Mouse (Mus musculus) embryonic stem cell, embryonic (primary cell): Measurements from ENCODE around the gene Nfat5.

ENCODE experiments used
- CTCF ChIA-PET, 4 experiments: fragments of 300-600 bp in 2 of 4; fragments of 350-600 bp in 2 of 4; sonication (Branson Sonifier 250); formaldehyde crosslinking; loops; one replicate each; lab custom pipeline; 2022; ENCODE audit warnings: inconsistent platforms in 2 of 4; lab: Charles Lee
- POLR2A ChIA-PET, 4 experiments: fragments of 300-600 bp in 2 of 4; fragments of 350-600 bp in 2 of 4; sonication (Branson Sonifier 250); formaldehyde crosslinking; loops; one replicate each; lab custom pipeline; 2022; ENCODE audit warnings: antibody characterized with exemption in 4 of 4, inconsistent platforms in 1 of 4; lab: Charles Lee

Gene Nfat5

DNA sequence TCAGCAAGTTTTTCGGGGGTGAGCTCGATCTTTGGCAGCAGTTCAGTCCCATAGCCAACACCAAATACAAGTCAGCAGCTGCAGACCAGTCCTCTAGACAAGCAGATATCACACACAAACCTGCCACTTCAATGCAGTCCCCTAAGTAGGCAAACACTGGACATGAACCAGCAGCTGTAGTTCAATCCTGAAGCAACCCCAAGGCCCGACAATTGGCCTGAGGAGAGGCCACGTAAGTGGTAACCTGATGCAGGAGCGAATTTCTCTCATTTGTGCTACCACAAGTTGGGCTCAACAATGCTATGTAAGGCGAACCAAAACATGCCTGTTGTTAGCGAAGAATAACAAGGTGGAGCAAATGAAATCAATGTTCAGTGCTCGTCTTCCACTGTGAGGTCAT, 87.5 kb downstream of the Nfat5 start:
- CTCF ChIA-PET, result interaction anchor here in 2 of 4 experiments (0.6 to 1.3 kb wide), 3 partner anchors 33 to 65 kb away, joined by 4 read pairs; partner anchors contain the start of gene Nob1 (in 1 of the 2)
- POLR2A ChIA-PET, result interaction anchor here in 2 of 4 experiments (0.9 to 1.4 kb wide), 2 partner anchors 22 to 24 kb away, joined by 3 read pairs; partner anchors contain the start of gene Nqo1 (in 1 of the 2)

DNA sequence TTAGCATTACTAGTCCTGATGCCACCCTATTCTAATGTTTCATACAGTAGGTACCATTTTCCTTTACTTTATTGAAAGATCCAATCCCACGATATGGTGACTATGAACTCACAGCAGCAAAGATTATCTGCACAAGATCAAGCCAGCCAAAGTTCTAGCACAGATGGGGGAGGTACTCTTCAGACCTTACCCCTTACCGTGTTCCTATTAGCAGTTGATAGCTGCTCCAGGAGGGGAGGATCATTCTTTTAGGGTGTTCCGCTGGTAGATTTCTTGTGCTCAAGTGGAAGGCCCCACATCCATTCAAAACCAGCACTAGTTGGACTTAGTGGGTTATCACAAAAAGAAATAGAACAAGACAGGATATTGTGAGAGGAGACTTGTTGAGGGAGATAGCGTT, 88.4 kb downstream of the Nfat5 start:
- ChIA-PET CTCF (no interaction called here), POLR2A (interaction anchor here in 1 of 4 experiments (0.5 kb wide), 1 partner anchor 228 kb away, joined by 3 read pairs; no protein-coding TSS in a partner anchor)

DNA sequence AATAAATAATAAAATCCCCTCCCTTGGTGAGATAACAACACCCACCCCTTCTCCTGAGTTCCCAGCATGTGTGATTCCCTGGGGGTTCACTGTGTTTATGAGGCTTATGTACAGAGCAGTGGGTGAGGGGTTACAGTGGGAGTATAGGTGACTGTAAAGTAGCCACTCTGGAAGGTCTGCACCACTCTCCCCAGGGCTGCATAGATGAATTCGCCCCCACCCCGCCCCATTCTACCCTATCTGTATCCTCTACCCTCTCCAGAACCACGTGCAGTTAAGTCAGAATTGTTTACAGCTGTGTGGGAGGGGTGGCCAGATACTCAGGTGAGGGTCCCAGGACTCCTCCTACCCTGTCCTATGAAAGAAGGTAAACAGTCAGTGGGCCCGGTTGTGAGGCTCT, 89.6 kb downstream of the Nfat5 start:
- POLR2A ChIA-PET, result interaction anchor here in 1 of 4 experiments (0.7 kb wide), 2 partner anchors 186 to 253 kb away, joined by 3 read pairs; no protein-coding TSS in a partner anchor
- CTCF ChIA-PET, result no interaction called here

DNA sequence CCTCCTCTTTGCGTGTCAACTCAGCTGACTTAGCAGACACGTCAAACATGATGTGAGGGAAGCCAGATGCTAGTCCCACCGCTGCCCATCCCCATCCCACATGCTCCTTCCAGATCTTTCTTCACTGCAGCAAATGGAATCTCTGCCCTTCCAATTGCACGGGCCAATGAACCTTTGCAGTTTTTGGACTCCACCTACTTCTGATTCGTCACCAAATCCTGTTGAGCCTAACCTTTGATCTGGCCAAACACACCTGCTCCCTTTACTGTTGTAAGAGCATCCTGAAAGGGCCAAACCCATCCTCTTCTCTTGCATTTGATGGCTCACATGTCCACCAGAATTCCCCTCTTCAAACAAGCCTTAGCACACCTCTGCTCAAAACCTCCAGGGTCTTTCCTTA, 91.4 kb downstream of the Nfat5 start:
- POLR2A ChIA-PET, result interaction anchor here in 1 of 4 experiments (1.5 kb wide), 1 partner anchor 275 kb away, joined by 3 read pairs; no protein-coding TSS in a partner anchor
- CTCF ChIA-PET, result interaction anchor here in 1 of 4 experiments (1.1 to 1.3 kb wide), 2 partner anchors 186 to 192 kb away, joined by 4 to 5 read pairs; no protein-coding TSS in a partner anchor

DNA sequence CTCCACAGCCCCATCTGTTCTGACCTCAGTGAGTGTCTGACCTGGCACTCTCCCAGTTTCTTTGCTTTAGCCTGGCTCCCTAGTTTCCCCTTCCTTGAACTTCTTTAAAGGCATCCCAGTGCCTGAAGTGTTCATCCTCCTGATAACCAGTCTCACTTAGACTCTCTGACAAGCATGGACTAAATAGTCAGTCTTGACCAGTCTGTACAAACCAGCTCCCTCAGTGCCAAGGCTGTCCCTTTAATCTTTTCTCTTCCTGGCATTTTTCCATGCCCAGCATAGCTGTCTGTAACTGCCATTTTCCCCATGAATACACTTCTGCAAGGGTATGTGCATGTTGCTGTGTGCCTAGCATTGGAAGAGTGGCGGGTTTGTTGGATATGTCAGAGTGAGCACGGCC, 91.8 kb downstream of the Nfat5 start:
- CTCF ChIA-PET, result interaction anchor here in 2 of 4 experiments (0.5 to 1.3 kb wide), 3 partner anchors 125 to 191 kb away, joined by 3 to 5 read pairs (median 4); no protein-coding TSS in a partner anchor
- POLR2A ChIA-PET, result interaction anchor here in 1 of 4 experiments (1.1 to 1.5 kb wide), 2 partner anchors 18 to 276 kb away, joined by 3 read pairs; partner anchors contain the start of gene Nqo1

DNA sequence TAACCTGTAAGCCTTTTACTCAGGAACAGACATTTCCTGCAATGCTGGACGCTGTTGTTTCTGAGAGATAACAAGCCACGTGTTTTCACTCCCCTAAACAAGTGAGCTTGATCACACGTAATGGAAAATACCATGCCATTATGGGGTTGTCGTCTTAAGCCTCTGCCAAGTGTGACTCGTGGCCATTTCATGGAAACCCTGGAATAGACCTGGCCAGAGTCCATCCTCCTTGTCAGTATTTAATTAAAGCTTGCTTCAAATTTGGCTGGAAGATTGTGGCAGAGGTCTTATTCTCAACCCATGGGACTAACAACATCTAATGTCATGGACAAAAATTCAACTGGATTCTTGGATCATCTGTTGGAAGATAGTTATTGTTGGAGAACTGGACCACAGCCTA, 92.9 kb downstream of the Nfat5 start:
- ChIA-PET CTCF (interaction anchor here in 2 of 4 experiments (0.6 to 1.7 kb wide), 2 partner anchors 190 to 281 kb away, joined by 3 to 8 read pairs; no protein-coding TSS in a partner anchor), POLR2A (interaction anchor here in 1 of 4 experiments (1.1 to 1.5 kb wide), 4 partner anchors 16 to 277 kb away, joined by 3 to 8 read pairs (median 4); partner anchors contain the start of genes Nob1 and Nqo1)

DNA sequence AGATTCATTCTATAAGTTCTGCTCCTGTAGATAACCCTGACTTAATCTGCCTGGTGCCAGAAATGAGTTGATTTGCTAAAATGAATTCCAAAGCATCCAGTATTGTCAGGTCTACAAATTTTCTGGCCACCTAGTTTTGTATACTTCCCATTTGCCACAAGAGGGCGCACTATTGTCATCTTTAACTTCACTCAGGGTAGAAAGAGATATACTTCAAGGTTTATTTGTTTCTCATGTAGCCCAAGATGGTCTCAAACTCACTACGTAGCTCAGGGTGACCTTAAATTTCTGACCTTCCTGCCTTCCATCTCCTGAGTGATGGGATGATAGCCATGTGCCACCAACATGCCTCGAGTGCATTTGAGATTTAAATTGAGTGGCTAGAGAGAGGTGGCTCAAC, 93.4 kb downstream of the Nfat5 start:
- CTCF ChIA-PET, result interaction anchor here in 2 of 4 experiments (0.6 to 1.7 kb wide), 2 partner anchors 189 to 282 kb away, joined by 3 to 8 read pairs; no protein-coding TSS in a partner anchor
- POLR2A ChIA-PET, result interaction anchor here in 1 of 4 experiments (1.1 to 1.4 kb wide), 2 partner anchors 16 to 38 kb away, joined by 4 to 8 read pairs; partner anchors contain the start of genes Nob1 and Nqo1

DNA sequence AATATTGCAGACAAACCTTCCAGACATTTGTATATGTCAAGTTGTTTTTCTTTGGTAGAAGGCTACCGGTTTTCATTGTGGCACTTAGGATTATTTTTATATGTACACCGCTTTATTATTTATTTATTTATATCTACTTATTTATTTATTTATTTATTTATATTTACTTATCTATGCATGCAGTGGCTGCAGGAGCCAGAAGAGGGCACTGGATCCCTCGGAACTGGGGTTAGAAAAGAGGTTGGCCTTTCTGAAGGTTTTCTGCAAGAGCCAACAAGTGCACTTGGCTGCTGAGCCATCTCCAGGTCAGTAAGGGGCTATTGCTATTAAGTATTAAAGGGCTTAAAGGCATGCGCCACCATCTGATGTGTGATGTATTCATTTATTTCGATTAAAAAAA, 94.6 kb downstream of the Nfat5 start:
- ChIA-PET CTCF (interaction anchor here in 2 of 4 experiments (0.7 to 1.7 kb wide), 6 partner anchors 8 to 283 kb away, joined by 3 to 5 read pairs (median 3); partner anchors contain the start of genes Nob1 (in 1 of the 2) and Nqo1 (in 1 of the 2)), POLR2A (interaction anchor here in 3 of 4 experiments (0.7 to 8.4 kb wide), 6 partner anchors 15 to 185 kb away, joined by 3 to 91 read pairs (median 4); partner anchors contain the start of genes Nqo1 (in 2 of the 3) and Nob1 (in 1 of the 3))

DNA sequence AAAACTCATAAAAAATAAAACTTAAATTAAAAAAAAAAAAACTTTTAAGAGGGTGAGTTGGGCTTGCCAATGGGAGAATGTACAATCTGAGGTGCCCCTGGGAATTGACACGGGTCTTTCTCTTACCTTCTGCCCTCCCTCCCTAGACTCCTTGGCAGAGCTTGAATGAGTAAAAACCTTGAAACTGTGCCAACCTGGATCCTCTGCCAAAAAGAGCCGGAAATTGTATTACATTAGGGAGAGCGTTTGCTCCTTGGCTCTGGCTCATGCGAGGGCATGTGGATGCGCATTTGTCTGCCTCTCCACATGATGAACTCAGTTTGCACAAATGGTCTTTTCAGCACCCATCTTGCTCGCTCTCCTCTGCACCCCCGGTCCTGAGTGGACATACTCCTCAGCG, 96.3 kb downstream of the Nfat5 start:
- POLR2A ChIA-PET, result interaction anchor here in 3 of 4 experiments (0.5 to 8.4 kb wide), 5 partner anchors 13 to 736 kb away, joined by 3 to 91 read pairs (median 4); partner anchors contain the start of gene Nqo1 (in 2 of the 3)
- CTCF ChIA-PET, result no interaction called here

DNA sequence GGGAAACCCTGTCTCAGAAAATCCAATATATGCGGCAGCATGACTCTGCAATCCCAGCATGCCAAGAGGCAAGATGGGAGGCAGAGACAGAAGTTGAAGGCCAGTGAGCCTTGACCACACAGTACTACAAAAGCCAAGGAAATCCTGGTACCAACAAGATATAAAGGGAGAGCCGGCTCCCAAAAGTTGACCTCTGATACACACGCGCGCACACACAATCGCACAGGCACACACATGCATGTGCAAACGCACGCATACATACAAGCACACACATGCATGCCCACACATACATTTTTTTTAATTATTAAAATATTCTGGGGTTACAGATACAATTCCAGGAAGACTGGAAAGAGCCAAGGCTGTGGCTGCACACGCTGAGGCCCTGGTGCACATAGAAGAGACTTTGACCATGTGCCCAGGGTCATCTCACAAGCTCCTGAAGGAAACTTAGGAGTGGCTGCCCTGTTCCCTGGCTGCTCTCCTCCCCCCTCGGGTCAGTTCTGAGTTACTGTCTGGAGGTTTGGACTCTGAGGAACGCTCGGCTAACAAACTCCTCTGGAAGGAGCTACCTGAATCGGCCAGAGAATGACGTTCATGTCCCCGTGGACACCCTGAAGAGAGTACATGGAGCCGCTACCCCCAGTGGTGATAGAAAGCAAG, 97.3 kb downstream of the Nfat5 start:
- ChIA-PET POLR2A (interaction anchor here in 3 of 4 experiments (0.6 to 8.4 kb wide), 10 partner anchors 12 to 342 kb away, joined by 3 to 91 read pairs (median 4); partner anchors contain the start of genes Nqo1 (in 3 of the 3), Nob1 (in 1 of the 3) and Pdf (in 1 of the 3)), CTCF (interaction anchor here in 2 of 4 experiments (0.6 to 1.0 kb wide), 2 partner anchors 141 to 282 kb away, joined by 3 read pairs; no protein-coding TSS in a partner anchor)

DNA sequence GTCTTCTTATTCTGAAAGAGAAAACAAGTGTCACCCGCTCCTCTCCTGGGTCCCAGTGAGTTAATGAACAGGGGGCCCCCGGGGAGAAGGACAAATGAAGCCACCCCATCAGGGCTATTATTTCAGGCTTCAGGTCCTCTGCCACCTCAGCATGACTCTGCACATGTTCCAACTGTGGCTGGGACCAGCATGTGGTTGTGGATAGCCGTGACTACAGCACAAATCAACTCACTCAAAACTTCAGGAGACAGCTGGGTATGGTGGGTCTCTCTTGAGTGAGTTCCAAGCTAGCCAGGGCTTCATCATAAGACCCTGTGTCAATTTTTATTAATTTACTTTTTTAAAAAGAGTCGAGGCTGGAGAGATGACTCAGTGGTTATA, 97.9 kb downstream of the Nfat5 start:
- CTCF ChIA-PET, result interaction anchor here in 2 of 4 experiments (0.6 to 1.0 kb wide), 2 partner anchors 142 to 282 kb away, joined by 3 read pairs; no protein-coding TSS in a partner anchor

DNA sequence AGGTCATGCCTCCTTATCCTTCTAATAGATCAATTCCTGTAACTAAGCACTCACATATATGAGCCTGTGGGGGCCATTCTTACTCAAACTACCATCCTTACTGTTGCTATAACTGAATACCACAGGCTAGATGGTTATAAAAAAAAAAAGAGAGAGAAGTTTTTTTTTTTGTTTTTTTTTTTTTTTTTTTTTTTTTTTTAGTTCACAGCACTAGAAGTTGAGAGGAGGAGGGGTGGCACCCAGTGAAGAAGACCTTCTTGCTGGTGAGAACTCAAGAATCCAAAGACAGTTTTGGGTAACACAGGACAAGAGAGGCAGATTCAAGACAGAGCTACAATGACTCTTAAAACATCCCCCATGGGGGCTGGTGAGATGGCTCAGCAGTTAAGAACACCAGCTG, 102.1 kb downstream of the Nfat5 start:
- CTCF ChIA-PET, result interaction anchor here in 3 of 4 experiments (0.6 to 0.8 kb wide), 4 partner anchors 16 to 286 kb away, joined by 3 to 11 read pairs (median 6); no protein-coding TSS in a partner anchor
- POLR2A ChIA-PET, result interaction anchor here (0.6 to 8.4 kb wide), 12 partner anchors 7 to 379 kb away, joined by 3 to 91 read pairs (median 4); partner anchors contain the start of genes Nqo1 (in 2 of the 4) and Psmd7 (in 1 of the 4)

More for the DNA sequence above, 97.9 kb downstream of the Nfat5 start:
- POLR2A ChIA-PET, result interaction anchor here in 3 of 4 experiments (0.6 to 8.4 kb wide), 11 partner anchors 11 to 343 kb away, joined by 3 to 91 read pairs (median 4); partner anchors contain the start of genes Nqo1 (in 3 of the 3), Nob1 (in 1 of the 3) and Pdf (in 1 of the 3)

DNA sequence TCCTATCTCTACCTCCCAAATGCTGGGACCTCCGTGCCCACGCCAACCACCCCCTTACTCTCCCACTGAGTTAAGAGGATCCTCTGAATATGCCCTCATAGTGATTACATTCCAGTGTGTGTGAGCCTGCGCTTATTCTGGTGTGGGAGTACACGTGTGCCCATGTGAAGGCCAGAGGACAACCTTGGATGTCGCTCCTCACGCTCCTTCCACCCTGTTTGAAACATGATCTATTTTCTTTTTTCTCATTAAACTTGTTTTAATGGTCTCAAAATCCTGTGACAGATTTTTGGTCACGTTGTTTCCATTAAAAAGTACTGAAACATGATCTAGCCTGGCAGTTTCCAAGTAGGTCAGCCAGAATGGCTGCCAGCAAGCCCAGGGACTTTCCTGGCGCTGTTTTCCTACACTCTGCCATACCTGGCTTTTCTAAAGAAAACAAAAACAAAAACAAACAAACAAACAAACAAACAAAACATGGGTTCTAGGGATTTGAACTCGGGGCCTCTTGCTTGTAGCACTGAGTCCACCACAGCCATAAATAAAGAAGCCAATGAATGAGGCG, 102.9 kb downstream of the Nfat5 start:
- ChIA-PET CTCF (interaction anchor here in 2 of 4 experiments (0.6 to 1.6 kb wide), 3 partner anchors 8 to 287 kb away, joined by 5 to 11 read pairs (median 7); no protein-coding TSS in a partner anchor), POLR2A (interaction anchor here in 2 of 4 experiments (0.6 to 8.4 kb wide), 9 partner anchors 7 to 1944 kb away, joined by 3 to 91 read pairs (median 4); partner anchors contain the start of genes Nqo1 (in 1 of the 2) and Psmd7 (in 1 of the 2))

DNA sequence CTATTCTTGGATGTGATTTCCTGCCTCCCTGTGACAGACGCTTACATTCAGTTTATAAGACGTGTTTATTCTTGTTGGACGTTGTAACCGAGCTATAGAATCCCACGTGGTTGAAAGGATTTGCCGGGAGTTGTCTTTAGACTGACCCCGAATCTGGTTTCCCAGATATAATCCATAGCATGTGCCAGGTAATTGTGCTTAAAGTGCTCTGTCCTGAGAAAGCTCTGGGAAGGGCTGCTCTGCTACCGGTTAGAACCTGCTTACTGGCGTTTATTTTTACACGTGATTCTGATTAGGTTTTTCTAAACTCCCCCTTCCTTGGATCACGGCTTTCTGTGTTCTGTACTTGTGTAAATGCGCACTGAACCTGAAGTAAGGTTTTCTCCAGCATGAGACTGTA, 104.4 kb downstream of the Nfat5 start:
- POLR2A ChIA-PET, result interaction anchor here in 2 of 4 experiments (0.7 to 2.5 kb wide), 8 partner anchors 8 to 250 kb away, joined by 3 to 10 read pairs (median 3); partner anchors contain the start of gene Nob1 (in 1 of the 2)
- CTCF ChIA-PET, result interaction anchor here in 1 of 4 experiments (1.6 kb wide), 1 partner anchor 10 kb away, joined by 5 read pairs; no protein-coding TSS in a partner anchor

DNA sequence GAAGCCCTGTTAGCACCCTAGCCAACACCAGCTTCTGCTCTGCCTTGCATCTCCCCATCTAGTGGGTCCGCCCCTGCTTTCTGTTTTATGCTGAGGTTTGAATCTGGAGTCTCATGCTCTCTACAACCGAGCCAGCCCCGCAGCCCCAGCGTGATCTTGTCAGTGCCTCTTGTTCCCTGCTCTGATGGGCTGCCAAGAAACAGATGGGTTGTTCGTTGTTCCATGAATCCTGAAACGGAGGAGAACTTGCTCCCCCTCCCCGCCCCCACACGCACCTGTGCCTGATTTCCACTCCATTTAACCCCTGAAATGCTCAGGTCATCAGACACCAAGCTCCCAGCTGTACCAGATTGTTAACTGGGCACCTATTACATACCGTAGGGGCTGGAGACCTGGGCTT, 106.2 kb downstream of the Nfat5 start:
- CTCF ChIA-PET, result interaction anchor here in 3 of 4 experiments (0.6 to 1.1 kb wide), 4 partner anchors 10 to 177 kb away, joined by 3 to 5 read pairs (median 3); partner anchors contain the start of gene Nob1 (in 1 of the 3)
- POLR2A ChIA-PET, result interaction anchor here in 1 of 4 experiments (0.6 to 16.1 kb wide), 2 partner anchors 22 to 290 kb away, joined by 3 to 394 read pairs; partner anchors contain the start of gene Nob1

DNA sequence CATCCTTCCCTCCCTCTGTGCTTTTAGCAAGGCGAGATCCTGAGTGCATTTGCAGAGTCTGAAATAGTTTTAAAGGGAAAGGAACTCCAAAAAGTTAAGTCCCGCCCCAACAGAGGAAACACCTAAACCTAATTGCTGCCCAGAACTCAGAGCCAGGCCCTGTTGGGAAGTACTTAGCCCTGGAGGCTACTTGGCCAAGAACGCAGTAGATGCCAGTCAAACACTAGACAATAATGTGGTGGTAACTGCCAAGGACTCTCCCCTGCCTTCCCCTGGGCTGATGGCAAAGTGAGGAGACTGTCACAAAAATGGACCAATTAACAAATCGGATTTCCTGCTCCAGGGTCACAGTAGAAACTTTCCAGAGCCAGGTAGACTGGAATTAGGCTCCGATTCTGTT, 108.6 kb downstream of the Nfat5 start:
- ChIA-PET CTCF (interaction anchor here in 1 of 4 experiments (1.6 kb wide), 1 partner anchor 10 kb away, joined by 6 read pairs; no protein-coding TSS in a partner anchor), POLR2A (interaction anchor here (1.0 to 16.1 kb wide), 17 partner anchors 7 to 293 kb away, joined by 3 to 394 read pairs (median 6); partner anchors contain the start of gene Nob1 (in 2 of the 4))
